Mouse (Mus musculus): ENCODE measurements around the gene Tmem206. TPM values are rescaled to one million over a fixed set of nuclear protein-coding genes. Genes with fewer than 3 reads are reported as not detected.
A peak's percentile ranks its signal among the peaks of the same experiment; 100 is the strongest.

The Tmem206 gene
- polyA plus RNA-seq, 2 experiments = 4.1 to 6.3 TPM

DNA sequence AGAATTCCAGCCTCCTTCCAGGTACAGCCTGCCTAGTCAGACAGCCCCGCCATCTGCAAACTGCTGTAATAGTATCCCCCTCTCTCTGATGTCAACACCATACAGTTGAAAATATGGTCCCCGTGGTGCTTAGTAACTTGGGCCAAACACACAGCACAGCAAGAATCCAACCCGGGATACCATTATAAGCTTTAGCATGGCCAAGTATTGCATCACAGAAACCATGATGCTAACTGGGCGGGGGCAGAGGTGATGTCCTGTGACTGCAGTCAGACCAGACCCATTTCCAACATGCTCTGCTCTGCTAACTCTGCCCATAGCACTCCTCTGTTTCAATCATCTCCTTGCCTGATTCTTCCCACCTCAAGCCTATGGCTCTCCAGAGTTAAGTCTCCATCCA, 11.8 kb upstream of the Tmem206 start:
- TF ChIP-seq CTCF (IDR thresholded peaks at IDR 0.05; ENCODE audit: low read depth) = no peak
- no peak for TF ChIP-seq EP300 (IDR thresholded peaks at IDR 0.05; ENCODE audit: low read depth)
- peaks cover 8 to 19% of the 10 kb centered on the region in 2 experiments for H3K4me1 ChIP-seq (replicated peaks; ENCODE audit: control insufficient read depth in 2 of 2, insufficient read depth in 2 of 2, low read length in 1 of 2)
- DNase-seq (ENCODE audit: low read depth in 3 of 3, low spot score in 3 of 3) (no peak), ATAC-seq (ENCODE audit: insufficient read depth) (no peak)
- no peaks in the 10 kb centered on the region for H3K27me3 ChIP-seq (ENCODE audit: control insufficient read depth, insufficient read depth, low read length)
- no peak overlapping the region for H3K4me3 ChIP-seq (ENCODE audit: insufficient read depth in 1 of 2, low read depth in 2 of 2, low read length in 2 of 2)
- no peaks in the 10 kb centered on the region for H3K36me3 ChIP-seq (replicated peaks; ENCODE audit: control insufficient read depth, insufficient read depth, low read depth)
- WGBS (ENCODE audit: insufficient replicate concordance) = 66% methylated on average over 4 of the region's 4 CpGs
- H3K4me2 ChIP-seq (ENCODE audit: low read depth) = no peak overlapping the region
- H3K9me3 ChIP-seq (ENCODE audit: control insufficient read depth, low read length) = no peaks in the 10 kb centered on the region
- H3K9ac ChIP-seq (replicated peaks) = no peak overlapping the region
- H3K27ac ChIP-seq = no peak overlapping the region

DNA sequence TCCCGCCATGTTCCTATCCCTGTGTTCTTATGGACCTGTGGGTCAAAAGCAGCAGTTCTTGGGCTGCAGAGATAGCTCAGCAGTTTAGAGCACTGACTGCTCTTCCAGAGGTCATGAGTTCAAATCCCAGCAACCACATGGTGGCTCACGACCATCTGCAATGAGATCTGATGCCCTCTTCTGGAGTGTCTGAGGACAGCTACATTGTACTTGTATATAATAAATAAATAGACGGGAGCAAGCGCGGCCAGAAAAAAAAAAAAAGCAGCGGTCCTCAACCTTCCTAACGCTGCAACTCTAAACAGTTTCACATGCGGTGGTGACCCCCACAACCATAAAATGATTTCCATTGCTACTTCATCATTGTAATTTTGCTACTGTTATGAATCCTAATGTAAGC, 8.9 kb upstream of the Tmem206 start:
- 83% methylated on average over 8 of the region's 8 CpGs for WGBS (ENCODE audit: insufficient replicate concordance)
- H3K4me3 ChIP-seq (ENCODE audit: insufficient read depth in 1 of 2, low read depth in 2 of 2, low read length in 2 of 2) = no peak overlapping the region
- H3K4me1 ChIP-seq (replicated peaks; ENCODE audit: control insufficient read depth in 2 of 2, insufficient read depth in 2 of 2, low read length in 1 of 2) = peaks cover 15 to 25% of the 10 kb centered on the region in 2 experiments
- no peak for ATAC-seq (ENCODE audit: insufficient read depth)
- peak overlapping the region; percentile 74; the same call in 1 of the 2 replicates for H3K27ac ChIP-seq
- H3K27me3 ChIP-seq (ENCODE audit: control insufficient read depth, insufficient read depth, low read length) = no peaks in the 10 kb centered on the region
- no peaks in the 10 kb centered on the region for H3K36me3 ChIP-seq (replicated peaks; ENCODE audit: control insufficient read depth, insufficient read depth, low read depth)
- no peak for DNase-seq (ENCODE audit: low read depth in 3 of 3, low spot score in 3 of 3)
- H3K9me3 ChIP-seq (ENCODE audit: control insufficient read depth, low read length) = no peaks in the 10 kb centered on the region
- TF ChIP-seq CTCF (IDR thresholded peaks at IDR 0.05; ENCODE audit: low read depth) (peak; percentile 18), EP300 (IDR thresholded peaks at IDR 0.05; ENCODE audit: low read depth) (no peak)
- H3K9ac ChIP-seq (replicated peaks) = peak overlapping the region; percentile 83; the same call in 1 of the 2 replicates
- H3K4me2 ChIP-seq (ENCODE audit: low read depth) = peak overlapping the region; percentile 71

DNA sequence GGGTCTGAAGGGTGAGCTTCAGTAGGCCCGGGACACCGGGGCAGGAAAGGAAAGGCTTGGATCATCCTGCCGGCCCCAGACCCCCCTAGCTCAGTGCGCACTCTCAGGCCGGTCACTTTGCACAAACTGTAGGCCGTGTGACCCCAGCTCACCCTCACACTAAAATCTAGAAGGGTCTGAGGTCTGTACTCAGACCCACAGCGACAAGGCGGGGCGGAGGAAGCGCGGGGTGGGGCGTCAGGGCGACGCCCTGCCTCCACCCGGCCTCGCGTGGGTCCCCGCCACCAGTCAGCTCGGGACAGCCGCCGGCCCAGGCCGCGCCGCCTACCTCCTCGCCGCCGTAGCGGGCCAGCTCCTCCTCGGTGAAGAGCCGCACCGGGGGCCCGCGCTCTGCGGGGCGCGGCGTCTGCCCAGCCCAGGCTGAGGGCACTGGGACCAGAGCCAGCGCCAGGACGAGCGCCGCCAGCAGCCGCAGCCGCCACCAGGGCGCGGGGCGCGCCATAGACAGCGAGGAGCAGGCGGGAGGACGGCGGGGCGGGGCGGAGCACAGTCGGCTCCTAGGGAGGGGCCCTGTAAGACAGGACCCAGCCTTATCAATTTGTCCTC, 8.0 kb upstream of the Tmem206 start, which contains the start of gene Nenf:
Gene Nenf, minus strand, starts transcription at position 604 of the 606 bp plus-strand sequence.
- WGBS (ENCODE audit: insufficient replicate concordance) = under 1% methylated on average over 54 of the region's 54 CpGs
- DNase-seq (ENCODE audit: low read depth in 3 of 3, low spot score in 3 of 3) (peak; percentile 71 to 77 (median 74)), ATAC-seq (ENCODE audit: insufficient read depth) (peak; percentile 98)
- H3K4me3 ChIP-seq (ENCODE audit: insufficient read depth in 1 of 2, low read depth in 2 of 2, low read length in 2 of 2) = peak within 1 kb of the TSS; percentile 65 to 79
- H3K27ac ChIP-seq = peak within 1 kb of the TSS; percentile 74
- TF ChIP-seq EP300 (IDR thresholded peaks at IDR 0.05; ENCODE audit: low read depth) = no peak
- TF ChIP-seq CTCF (IDR thresholded peaks at IDR 0.05; ENCODE audit: low read depth) = peak; percentile 25
- H3K27me3 ChIP-seq (ENCODE audit: control insufficient read depth, insufficient read depth, low read length) = no peaks in the 10 kb centered on the region
- peak within 1 kb of the TSS; percentile 83 for H3K9ac ChIP-seq (replicated peaks)
- H3K4me1 ChIP-seq (replicated peaks; ENCODE audit: control insufficient read depth in 2 of 2, insufficient read depth in 2 of 2, low read length in 1 of 2) = peaks cover 15 to 25% of the 10 kb centered on the region in 2 experiments
- H3K4me2 ChIP-seq (ENCODE audit: low read depth) = peak within 1 kb of the TSS; percentile 71
- H3K9me3 ChIP-seq (ENCODE audit: control insufficient read depth, low read length) = no peaks in the 10 kb centered on the region
- H3K36me3 ChIP-seq (replicated peaks; ENCODE audit: control insufficient read depth, insufficient read depth, low read depth) = no peaks in the 10 kb centered on the region

DNA sequence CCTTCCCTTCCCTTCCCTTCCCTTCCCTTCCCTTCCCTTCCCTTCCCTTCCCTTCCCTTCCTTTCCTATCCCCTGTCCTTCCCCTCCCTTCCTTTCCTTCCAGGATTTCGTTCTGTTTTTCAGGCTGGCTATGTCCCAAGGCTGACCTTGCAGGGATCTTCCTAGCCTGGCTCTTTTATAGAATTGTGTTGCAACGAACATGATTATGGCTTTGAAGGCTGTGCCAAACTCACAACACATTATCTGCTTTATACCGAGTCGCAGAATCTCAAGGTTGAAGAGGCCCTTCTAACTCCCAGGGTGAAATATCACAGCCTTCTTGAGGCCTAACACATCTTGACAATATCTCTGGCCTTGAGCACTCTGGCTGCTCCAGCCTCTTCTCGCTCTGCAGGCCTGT, 7.0 kb upstream of the Tmem206 start:
- H3K36me3 ChIP-seq (replicated peaks; ENCODE audit: control insufficient read depth, insufficient read depth, low read depth) = no peaks in the 10 kb centered on the region
- H3K4me3 ChIP-seq (ENCODE audit: insufficient read depth in 1 of 2, low read depth in 2 of 2, low read length in 2 of 2) = no peak overlapping the region
- 47% methylated on average over 5 of the region's 5 CpGs for WGBS (ENCODE audit: insufficient replicate concordance)
- H3K9me3 ChIP-seq (ENCODE audit: control insufficient read depth, low read length) = no peaks in the 10 kb centered on the region
- peak overlapping the region; percentile 71 for H3K4me2 ChIP-seq (ENCODE audit: low read depth)
- no peak for ATAC-seq (ENCODE audit: insufficient read depth)
- DNase-seq (ENCODE audit: low read depth in 3 of 3, low spot score in 3 of 3) = peak in 1 of 3 experiments; percentile 29
- H3K27ac ChIP-seq = peak overlapping the region; percentile 74
- TF ChIP-seq CTCF (IDR thresholded peaks at IDR 0.05; ENCODE audit: low read depth) (no peak), EP300 (IDR thresholded peaks at IDR 0.05; ENCODE audit: low read depth) (no peak)
- H3K4me1 ChIP-seq (replicated peaks; ENCODE audit: control insufficient read depth in 2 of 2, insufficient read depth in 2 of 2, low read length in 1 of 2) = peaks cover 15 to 22% of the 10 kb centered on the region in 2 experiments
- peak overlapping the region; percentile 32 for H3K9ac ChIP-seq (replicated peaks)
- H3K27me3 ChIP-seq (ENCODE audit: control insufficient read depth, insufficient read depth, low read length) = no peaks in the 10 kb centered on the region

DNA sequence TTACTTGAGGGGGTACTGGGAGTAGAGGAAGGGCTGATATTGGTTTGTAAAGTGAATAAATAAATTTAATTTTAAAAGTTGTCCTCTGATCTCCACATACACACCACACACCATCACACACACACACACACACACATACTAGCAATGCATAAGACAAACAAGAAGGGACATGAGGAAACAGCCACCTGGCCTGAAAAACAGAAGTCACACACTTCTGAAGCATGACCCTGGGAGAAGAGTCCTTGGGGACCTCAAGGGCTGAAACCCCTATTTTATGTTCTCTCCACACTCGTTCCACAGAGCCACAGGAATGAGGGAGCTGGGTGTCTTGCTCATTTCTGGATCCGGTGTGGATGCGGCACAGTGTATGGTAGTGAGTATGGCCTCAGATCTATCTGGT, 2.3 kb upstream of the Tmem206 start:
- TF ChIP-seq EP300 (IDR thresholded peaks at IDR 0.05; ENCODE audit: low read depth) (no peak), CTCF (IDR thresholded peaks at IDR 0.05; ENCODE audit: low read depth) (no peak)
- ATAC-seq (ENCODE audit: insufficient read depth) (no peak), DNase-seq (ENCODE audit: low read depth in 3 of 3, low spot score in 3 of 3) (no peak)
- H3K27ac ChIP-seq = no peak overlapping the region
- no peak overlapping the region for H3K9ac ChIP-seq (replicated peaks)
- H3K4me2 ChIP-seq (ENCODE audit: low read depth) = no peak overlapping the region
- H3K36me3 ChIP-seq (replicated peaks; ENCODE audit: control insufficient read depth, insufficient read depth, low read depth) = no peaks in the 10 kb centered on the region
- H3K27me3 ChIP-seq (ENCODE audit: control insufficient read depth, insufficient read depth, low read length) = no peaks in the 10 kb centered on the region
- no peaks in the 10 kb centered on the region for H3K9me3 ChIP-seq (ENCODE audit: control insufficient read depth, low read length)
- H3K4me1 ChIP-seq (replicated peaks; ENCODE audit: control insufficient read depth in 2 of 2, insufficient read depth in 2 of 2, low read length in 1 of 2) = peaks cover 31 to 41% of the 10 kb centered on the region in 2 experiments
- 76% methylated on average over 3 of the region's 3 CpGs for WGBS (ENCODE audit: insufficient replicate concordance)
- no peak overlapping the region for H3K4me3 ChIP-seq (ENCODE audit: insufficient read depth in 1 of 2, low read depth in 2 of 2, low read length in 2 of 2)

Data from liver, embryonic 14.5 days (tissue).